Mouse (Mus musculus): ENCODE data around the gene Manba.

- TF ChIP-seq CTCF (IDR thresholded peaks at IDR 0.05; ENCODE audit: extremely low read depth, insufficient read depth, insufficient read length, insufficient replicate concordance) (peak; percentile 22; the same call in 1 of the 2 replicates), POLR2A (IDR thresholded peaks at IDR 0.05; ENCODE audit: low read depth, low read length) (no peak)
Observed at GRCm38 (mm10) chr3:135594238-135594917, 109.0 kb downstream of the Manba start.

All from spleen, adult 2 months (tissue).